Mouse (Mus musculus): Measurements from ENCODE around the gene Lfng.

GRCm38 (mm10) chr5:140649101-140649667 lies 42.1 kb downstream of the Lfng start:
- TF ChIP-seq CTCF (IDR thresholded peaks at IDR 0.05; ENCODE audit: insufficient read depth, low read depth, low read length) (no peak), POLR2A (IDR thresholded peaks at IDR 0.05; ENCODE audit: insufficient read depth, low read depth, low read length) (peak; percentile 24)
